Mouse (Mus musculus): Measurements from ENCODE around the gene Crlf2.
A peak's percentile ranks its signal among the peaks of the same experiment; 100 is the strongest.

The Crlf2 gene

GRCm38 (mm10) chr5:109547112-109547511, 11.7 kb downstream of the Crlf2 start:
- no peak for DNase-seq

GRCm38 (mm10) chr5:109509679-109510078, 49.1 kb downstream of the Crlf2 start:
- DNase-seq: no peak

GRCm38 (mm10) chr5:109506729-109507128, 52.1 kb downstream of the Crlf2 start:
- DNase-seq: peak; percentile 8
